Mouse (Mus musculus) layer of hippocampus, postnatal 14 days (tissue): ENCODE results near the gene Magix. TPM values are rescaled to one million over a fixed set of nuclear protein-coding genes. Genes with fewer than 3 reads are reported as not detected.

Experiments
- DNase-seq, 2 experiments: peaks; one replicate each; pipeline ENCODE4 v3.0.0; 2021 to 2022; ENCODE audit warnings: low spot score in 2 of 2, mixed read lengths in 1 of 2
- total RNA-seq, 2 experiments: library from RNA; stranded (reverse); gene quantifications; 2 replicates each; pipeline ENCODE4 v1.2.3; 2021

The Magix gene
- total RNA-seq, 2 experiments from 2014 or later: 0.25 to 0.31 TPM

GRCm38 (mm10) chrX:7674284-7675000 lies 6.6 kb downstream of the Magix start:
- DNase-seq: no peak

- no peak for DNase-seq
These were observed 7.3 kb downstream of the Magix start for GRCm38 (mm10) chrX:7673578-7674281.

- DNase-seq: no peak
These were observed 8.3 kb downstream of the Magix start for GRCm38 (mm10) chrX:7672739-7673138.

DNA sequence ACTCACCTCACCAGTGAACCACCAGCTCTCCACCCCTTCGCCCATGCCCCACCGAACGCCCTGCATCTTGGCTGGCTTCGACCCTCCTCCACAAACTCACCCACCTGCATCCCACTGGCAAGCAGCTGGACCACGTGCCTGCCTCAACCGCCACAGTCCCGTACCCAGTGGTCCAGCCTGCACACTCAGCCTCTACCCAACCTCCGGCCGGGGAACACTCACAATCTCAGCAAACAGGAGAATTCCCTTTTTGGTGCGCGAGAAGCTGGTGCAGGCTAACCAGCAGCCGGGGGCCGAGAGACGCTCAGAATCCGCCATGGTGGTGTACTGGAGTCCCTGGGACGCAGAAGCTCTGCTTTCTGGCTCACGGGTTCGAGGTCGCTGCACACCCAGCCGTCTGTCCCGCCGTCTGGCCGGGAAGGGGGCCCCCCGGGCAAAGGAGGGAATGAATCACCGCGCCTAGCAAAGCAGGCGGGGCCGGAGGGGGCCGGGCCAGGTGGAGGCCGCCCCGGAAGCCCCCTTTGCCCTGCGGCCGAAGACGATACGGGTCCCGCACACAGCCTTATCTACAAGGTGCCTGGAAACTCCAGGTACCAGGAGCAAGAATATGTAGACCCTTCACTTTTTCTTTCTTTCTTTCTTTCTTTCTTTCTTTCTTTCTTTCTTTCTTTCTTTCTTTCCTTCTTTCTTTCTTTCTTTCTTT lies 10.0 kb downstream of the Magix start, which contains the start of gene Plp2:
Plp2 (minus strand) TSS at position 470 of the 703 bp plus-strand sequence.
- DNase-seq: no peak

DNA sequence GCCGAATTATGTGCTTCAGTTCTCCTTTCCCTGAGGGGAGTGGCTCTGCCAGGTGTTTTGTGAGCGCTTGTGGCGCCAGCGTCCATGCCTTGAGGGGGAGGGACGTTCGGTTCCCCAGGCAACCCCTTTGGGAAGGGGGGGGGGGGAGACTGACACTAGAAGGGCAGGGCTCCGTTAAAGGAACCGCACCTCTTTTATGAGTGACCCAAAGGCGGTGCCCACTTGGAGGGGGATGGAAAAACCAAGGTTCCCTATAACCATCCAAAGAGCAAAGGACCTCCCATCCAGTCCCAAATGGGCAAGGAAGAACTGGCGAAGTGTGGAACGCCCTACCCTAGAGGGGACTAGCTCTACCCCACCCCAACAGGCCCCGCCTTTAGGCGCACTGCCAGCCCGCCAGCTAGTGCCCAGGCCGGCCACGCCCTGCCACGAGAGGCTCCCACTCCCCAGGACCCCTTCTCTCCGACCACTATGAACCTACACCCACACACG lies 10.6 kb downstream of the Magix start:
- DNase-seq: no peak

DNA sequence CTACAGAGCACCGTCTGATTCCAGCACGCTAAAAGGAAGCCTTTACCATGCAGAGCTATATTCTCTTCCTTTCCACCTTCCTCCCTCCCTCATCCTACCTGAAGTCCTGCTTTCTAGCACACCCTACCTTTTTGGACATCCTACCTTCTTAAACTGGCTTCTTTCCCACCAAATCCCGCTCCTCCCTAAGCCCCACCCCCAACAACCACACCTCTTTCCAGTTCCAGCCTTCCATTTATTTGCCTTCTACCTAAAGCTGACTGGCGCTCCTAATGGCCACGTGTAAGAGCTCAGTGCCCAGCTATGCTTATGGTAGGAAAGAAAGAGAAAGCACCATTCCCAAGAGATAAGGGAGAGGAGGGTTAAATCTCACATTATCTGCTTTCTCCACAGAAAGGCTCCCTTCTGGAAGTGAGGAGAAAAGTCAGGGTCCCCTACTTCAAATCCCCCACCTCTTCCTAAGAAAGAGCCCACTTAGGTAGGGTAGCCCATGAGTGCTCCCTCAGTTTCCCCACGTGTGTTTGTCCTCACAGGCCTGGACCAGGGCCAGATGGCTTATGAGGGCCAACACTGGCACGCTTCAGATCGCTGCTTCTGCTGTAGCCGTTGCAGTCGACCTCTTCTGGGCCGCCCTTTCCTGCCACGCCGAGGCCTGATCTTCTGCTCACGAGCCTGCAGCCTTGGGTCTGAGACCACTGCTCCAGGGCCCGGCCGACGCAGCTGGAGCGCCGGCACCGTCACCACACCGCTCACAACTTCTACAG lies 15.1 kb downstream of the Magix start:
- DNase-seq: no peak

- no peak for DNase-seq
These were observed 16.3 kb downstream of the Magix start for GRCm38 (mm10) chrX:7664791-7665190.

- no peak for DNase-seq
These were observed 18.1 kb downstream of the Magix start for GRCm38 (mm10) chrX:7662936-7663335.

GRCm38 (mm10) chrX:7661086-7661485 lies 20.0 kb downstream of the Magix start:
- no peak for DNase-seq

GRCm38 (mm10) chrX:7658785-7659589 lies 22.1 kb downstream of the Magix start:
- no peak for DNase-seq

DNA sequence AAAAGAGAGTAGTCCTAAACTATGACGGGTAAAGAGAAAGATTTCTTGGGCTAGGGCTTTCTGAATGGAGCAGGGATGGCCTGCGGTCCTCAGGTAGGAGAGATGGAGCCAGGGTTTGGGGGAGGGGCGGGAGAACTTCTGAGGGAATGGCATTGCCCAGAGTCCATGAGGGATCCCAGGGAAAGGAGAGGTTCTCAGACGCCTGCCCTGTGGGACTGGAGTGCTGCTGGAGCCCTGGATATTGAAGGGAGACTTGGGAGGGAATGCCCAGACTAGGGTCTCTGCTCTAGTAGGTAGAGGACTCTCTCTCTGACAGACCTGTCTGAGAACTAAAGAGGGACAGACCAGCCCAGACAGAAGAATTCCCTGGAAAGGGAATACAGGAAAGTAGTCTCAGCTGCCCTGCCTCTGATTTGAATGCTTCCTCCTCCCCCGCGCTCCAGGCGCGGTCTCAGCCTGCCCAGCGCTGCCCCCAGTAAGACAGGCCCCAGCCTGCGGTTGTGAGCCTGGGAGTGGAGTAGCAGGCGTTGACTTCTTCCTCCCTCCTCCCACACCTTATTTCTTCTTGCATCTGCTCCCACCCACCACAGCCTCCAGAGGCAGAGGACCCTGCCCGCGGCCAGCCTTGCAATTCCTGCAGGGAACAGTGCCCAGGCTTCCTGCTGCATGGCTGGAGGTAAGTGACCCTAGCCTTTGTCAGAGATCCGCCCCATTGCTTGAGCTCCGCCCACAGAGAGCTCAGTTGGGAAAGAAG lies 22.8 kb downstream of the Magix start:
- DNase-seq: no peak

DNA sequence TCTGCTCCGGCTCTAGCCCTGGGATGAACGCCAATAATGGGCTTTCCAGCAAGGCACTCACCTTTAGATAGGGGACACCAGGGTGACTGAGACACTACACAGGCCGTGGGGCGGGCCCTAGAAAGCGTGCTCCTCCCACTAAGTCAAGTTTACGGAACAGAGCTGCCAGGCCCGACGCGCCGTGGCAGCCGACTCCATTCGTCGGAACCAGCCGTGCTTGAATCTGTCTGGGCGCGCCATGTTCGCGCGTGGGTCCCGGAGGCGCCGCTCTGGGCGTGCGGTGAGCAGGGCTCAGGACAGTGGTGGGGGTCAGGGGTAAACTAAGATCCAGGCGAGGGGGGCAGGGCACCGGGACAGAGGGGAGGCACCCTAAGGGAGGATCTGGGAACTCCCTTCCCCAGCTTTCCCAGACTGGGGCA lies 23.8 kb downstream of the Magix start, which contains the start of gene Prickle3:
Prickle3 (plus strand) TSS at position 40 of the 419 bp plus-strand sequence.
- DNase-seq: no peak

- peak; percentile 66 to 78 for DNase-seq
These were observed 32.3 kb downstream of the Magix start for GRCm38 (mm10) chrX:7648671-7649304.

- peak; percentile 53 to 67 for DNase-seq
These were observed 35.7 kb downstream of the Magix start for GRCm38 (mm10) chrX:7645349-7645748.

GRCm38 (mm10) chrX:7640785-7641184 lies 40.3 kb downstream of the Magix start:
- DNase-seq: no peak

- peak in 1 of 2 experiments; percentile 44 for DNase-seq
These were observed 41.3 kb downstream of the Magix start for GRCm38 (mm10) chrX:7639536-7640325.

- DNase-seq: peak; percentile 81 to 87
These were observed 42.5 kb downstream of the Magix start, which contains the start of gene Syp for GRCm38 (mm10) chrX:7638401-7639091. Gene Syp, plus strand, starts transcription at chrX:7638471.
